In genomic region chr5:127481416-127481815, GRCm38 (mm10) we compare ENCODE assay signal across 8 mouse cellular contexts.
DNase-seq lines count a peak whose midpoint lies in the region; ATAC-seq lines count a peak whose summit lies in the region.

No protein-coding gene starts in this region.

- peaks cover 11% of the 10 kb centered on the region for H3K27me3 ChIP-seq in midbrain, embryonic 10.5 days (ENCODE audit: low read depth, poor library complexity, severe bottlenecking)
- no peaks in the 10 kb centered on the region for H3K27me3 ChIP-seq in midbrain, embryonic 16.5 days (ENCODE audit: control insufficient read depth, insufficient read depth, low read depth, low read length)
- H3K27me3 ChIP-seq in embryonic facial prominence, embryonic 11.5 days (ENCODE audit: control insufficient read depth, insufficient read depth, low read length): no peaks in the 10 kb centered on the region
- no peaks in the 10 kb centered on the region for H3K27me3 ChIP-seq in splenic B cell, adult 2 months (ENCODE audit: control insufficient read depth, insufficient read depth, low read length, poor library complexity, severe bottlenecking)

- no peak for ATAC-seq in CD4-positive, CD25-positive, alpha-beta regulatory T cell, adult 4 months
- ATAC-seq in midbrain, embryonic 16.5 days: no peak
- no peak for ATAC-seq in embryonic facial prominence, embryonic 11.5 days (replicated peaks; ENCODE audit: insufficient number of reproducible peaks, low FRiP score, low TSS enrichment, low read depth)

- WGBS in midbrain, embryonic 10.5 days: 34% methylated on average over 5 of the region's 5 CpGs
- 29% methylated on average over 5 of the region's 5 CpGs for WGBS in midbrain, embryonic 16.5 days
- 30% methylated on average over 5 of the region's 5 CpGs for WGBS in embryonic facial prominence, embryonic 11.5 days

- no peak overlapping the region for H3K4me3 ChIP-seq in midbrain, embryonic 10.5 days
- no peak overlapping the region for H3K4me3 ChIP-seq in midbrain, embryonic 16.5 days (ENCODE audit: low read depth, low read length)
- no peak overlapping the region for H3K4me3 ChIP-seq in embryonic facial prominence, embryonic 11.5 days (ENCODE audit: low read depth, low read length)

- H3K4me2 ChIP-seq in midbrain, embryonic 16.5 days (ENCODE audit: low read length): no peak overlapping the region
- H3K4me2 ChIP-seq in embryonic facial prominence, embryonic 11.5 days (ENCODE audit: low read depth, low read length): no peak overlapping the region

- peaks cover 13% of the 10 kb centered on the region for H3K36me3 ChIP-seq in midbrain, embryonic 10.5 days
- no peaks in the 10 kb centered on the region for H3K36me3 ChIP-seq in midbrain, embryonic 16.5 days (ENCODE audit: control insufficient read depth, insufficient read depth, low read length)
- no peaks in the 10 kb centered on the region for H3K36me3 ChIP-seq in embryonic facial prominence, embryonic 11.5 days (replicated peaks; ENCODE audit: control insufficient read depth, insufficient read depth, low read depth, low read length)
- H3K36me3 ChIP-seq in splenic B cell, adult 2 months (ENCODE audit: control insufficient read depth, insufficient read depth, low read length, poor library complexity, severe bottlenecking): no peaks in the 10 kb centered on the region

- no peak overlapping the region for H3K9ac ChIP-seq in midbrain, embryonic 16.5 days (ENCODE audit: low read depth, low read length)
- H3K9ac ChIP-seq in embryonic facial prominence, embryonic 11.5 days (replicated peaks; ENCODE audit: low read length): no peak overlapping the region

- no peak overlapping the region for H3K27ac ChIP-seq in midbrain, embryonic 10.5 days (replicated peaks)
- no peak overlapping the region for H3K27ac ChIP-seq in midbrain, embryonic 16.5 days (ENCODE audit: low read length)
- no peak overlapping the region for H3K27ac ChIP-seq in embryonic facial prominence, embryonic 11.5 days (replicated peaks; ENCODE audit: low read depth, low read length)

- H3K4me1 ChIP-seq in midbrain, embryonic 10.5 days: peaks cover 51% of the 10 kb centered on the region
- H3K4me1 ChIP-seq in midbrain, embryonic 16.5 days (ENCODE audit: control insufficient read depth, insufficient read depth, low read length): peaks cover 26% of the 10 kb centered on the region
- H3K4me1 ChIP-seq in embryonic facial prominence, embryonic 11.5 days (ENCODE audit: control insufficient read depth, insufficient read depth, low read length): no peaks in the 10 kb centered on the region

- DNase-seq in CD4-positive, CD25-positive, alpha-beta regulatory T cell, adult 2 months (ENCODE audit: low read depth, low spot score): peak; percentile 23
- peak; percentile 71 for DNase-seq in midbrain, embryonic 10.5 days (ENCODE audit: low spot score)
- DNase-seq in adrenal gland, postnatal 25 days: peak; percentile 46
- peak; percentile 72 for DNase-seq in embryonic facial prominence, embryonic 11.5 days (ENCODE audit: low spot score)
- peak; percentile 50 to 62 for DNase-seq in layer of hippocampus, postnatal 14 days (ENCODE audit: low spot score in 2 of 2)
- peak; percentile 40 for DNase-seq in splenic B cell, adult 2 months (ENCODE audit: low read depth, low spot score)

- H3K9me3 ChIP-seq in midbrain, embryonic 10.5 days (replicated peaks): 0 out of 2 replicates have a peak, but pooled peaks cover under 1% of the 10 kb centered on the region
- H3K9me3 ChIP-seq in midbrain, embryonic 16.5 days (replicated peaks; ENCODE audit: control insufficient read depth, low read length, poor library complexity, severe bottlenecking): no peaks in the 10 kb centered on the region
- H3K9me3 ChIP-seq in embryonic facial prominence, embryonic 11.5 days (replicated peaks; ENCODE audit: control insufficient read depth, low read length): no peaks in the 10 kb centered on the region
